Mouse (Mus musculus) CH12.LX (cell line): Measurements from ENCODE around the gene Asprv1. TPM values are rescaled to one million over a fixed set of nuclear protein-coding genes. Genes with fewer than 3 reads are reported as not detected.

Experiments used
- DNase-seq: peaks from one replicate; pipeline ENCODE4 v3.0.0-alpha.2; 2013; ENCODE audit errors: extremely low read depth
- H3K27ac ChIP-seq: 2 replicates; pipeline ENCODE4 v1.5.1; 2012; ENCODE audit warnings: low read depth, mild to moderate bottlenecking, control low read depth, moderate library complexity; ENCODE audit not compliant: insufficient read depth
- H3K27me3 ChIP-seq: replicated peaks from 2 replicates; pipeline ENCODE3; 2012; ENCODE audit warnings: inconsistent platforms
- H3K36me3 ChIP-seq, 2 experiments: replicated peaks in 1 of 2; 2 replicates each; pipeline versions ENCODE3 to v1.6.1; 2012; ENCODE audit warnings: inconsistent platforms in 1 of 2, low read length in 1 of 2, mild to moderate bottlenecking in 1 of 2, mixed read lengths in 1 of 2, moderate library complexity in 1 of 2; ENCODE audit not compliant: control insufficient read depth in 1 of 2, insufficient read depth in 1 of 2
- H3K4me1 ChIP-seq, 2 experiments: 2 replicates each; pipeline ENCODE4 v1.6.1; 2012; ENCODE audit warnings: inconsistent platforms in 1 of 2, moderate library complexity in 1 of 2; ENCODE audit not compliant: insufficient read depth in 2 of 2, control insufficient read depth in 1 of 2
- H3K4me2 ChIP-seq: 2 replicates; pipeline ENCODE4 v1.6.1; 2012; ENCODE audit warnings: low read depth, mild to moderate bottlenecking, control low read depth; ENCODE audit not compliant: poor library complexity, insufficient read depth, severe bottlenecking
- H3K4me3 ChIP-seq, 3 experiments: fragments of 150-350 bp in 1 of 3; sonication (generic) in 1 of 3; replicated peaks in 1 of 3; 2 replicates each; pipeline versions ENCODE3 to v1.5.1; 2011 to 2012; ENCODE audit warnings: low read depth in 2 of 3, low read length in 2 of 3, mild to moderate bottlenecking in 2 of 3, moderate library complexity in 2 of 3, control low read depth in 1 of 3, improper control_type of control experiment in 1 of 3, inconsistent platforms in 1 of 3, mixed read lengths in 1 of 3; ENCODE audit not compliant: poor library complexity in 1 of 3
- H3K79me2 ChIP-seq: replicated peaks from 2 replicates; pipeline ENCODE4 v1.6.1; 2012; ENCODE audit warnings: mild to moderate bottlenecking, moderate library complexity; ENCODE audit not compliant: control insufficient read depth, poor library complexity, insufficient read depth, severe bottlenecking; ENCODE audit errors: extremely low read depth
- H3K9ac ChIP-seq: 2 replicates; pipeline ENCODE4 v1.6.1; 2012; ENCODE audit warnings: low read depth, mild to moderate bottlenecking, control low read depth, moderate library complexity; ENCODE audit not compliant: insufficient read depth
- H3K9me3 ChIP-seq: replicated peaks from 2 replicates; pipeline ENCODE3; 2012; ENCODE audit warnings: low read length, inconsistent platforms, mixed read lengths
- BHLHE40 ChIP-seq: IDR thresholded peaks from 2 replicates; pipeline ENCODE4 v1.6.1; 2011; ENCODE audit warnings: mild to moderate bottlenecking, low read depth, low read length, improper control_type of control experiment
- CHD2 ChIP-seq: IDR thresholded peaks from 2 replicates; pipeline ENCODE4 v1.6.1; 2011; ENCODE audit warnings: low read length, improper control_type of control experiment
- EP300 ChIP-seq: IDR thresholded peaks from 2 replicates; pipeline ENCODE4 v1.6.1; 2011; ENCODE audit warnings: low read length, improper control_type of control experiment
- ETS1 ChIP-seq: conservative IDR thresholded peaks from 2 replicates; pipeline ENCODE4 v1.6.1; 2012; ENCODE audit warnings: low read depth, mild to moderate bottlenecking, inconsistent platforms, low read length, improper control_type of control experiment, moderate library complexity
- JUN ChIP-seq: IDR thresholded peaks from 2 replicates; pipeline ENCODE4 v1.6.1; 2011; ENCODE audit warnings: low read depth, mild to moderate bottlenecking, low read length, improper control_type of control experiment, moderate library complexity; ENCODE audit not compliant: insufficient read depth
- MAZ ChIP-seq: IDR thresholded peaks from 2 replicates; pipeline ENCODE4 v1.6.1; 2012; ENCODE audit warnings: low read depth, mild to moderate bottlenecking, inconsistent platforms, low read length, improper control_type of control experiment, moderate library complexity
- NELFE ChIP-seq: IDR thresholded peaks from 2 replicates; pipeline ENCODE4 v1.6.1; 2011; ENCODE audit warnings: low read depth, low read length, improper control_type of control experiment
- PAX5 ChIP-seq: IDR thresholded peaks from 2 replicates; pipeline ENCODE4 v1.6.1; 2012; ENCODE audit warnings: low read length, inconsistent platforms, mixed read lengths
- POLR2A ChIP-seq: IDR thresholded peaks from 2 replicates; pipeline ENCODE4 v1.6.1; 2011; ENCODE audit warnings: low read depth, mild to moderate bottlenecking, improper control_type of control experiment, low read length
- RAD21 ChIP-seq: IDR thresholded peaks from 2 replicates; pipeline ENCODE4 v1.6.1; 2011; ENCODE audit warnings: low read depth, mild to moderate bottlenecking, low read length, improper control_type of control experiment, moderate library complexity
- RCOR1 ChIP-seq: conservative IDR thresholded peaks from 2 replicates; pipeline ENCODE4 v1.6.1; 2012; ENCODE audit warnings: low read depth, mild to moderate bottlenecking, inconsistent platforms, low read length, improper control_type of control experiment
- SIN3A ChIP-seq: IDR thresholded peaks from 2 replicates; pipeline ENCODE4 v1.6.1; 2012; ENCODE audit warnings: low read length, improper control_type of control experiment, inconsistent platforms
- SMC3 ChIP-seq: IDR thresholded peaks from 2 replicates; pipeline ENCODE4 v1.6.1; 2011; ENCODE audit warnings: low read depth, low read length, improper control_type of control experiment
- UBTF ChIP-seq: IDR thresholded peaks from 2 replicates; pipeline ENCODE4 v1.6.1; 2012; ENCODE audit warnings: low read depth, mild to moderate bottlenecking, inconsistent platforms, low read length, improper control_type of control experiment, moderate library complexity
- USF1 ChIP-seq: IDR thresholded peaks from 2 replicates; pipeline ENCODE4 v1.6.1; 2014; ENCODE audit warnings: low read depth, mild to moderate bottlenecking, inconsistent platforms, low read length, improper control_type of control experiment
- ZMIZ1 ChIP-seq: IDR thresholded peaks from 2 replicates; pipeline ENCODE4 v1.6.1; 2012; ENCODE audit warnings: low read depth, mild to moderate bottlenecking, inconsistent platforms, low read length, improper control_type of control experiment
- dilution Hi-C: fragments of 300-500 bp; cut with MboI; formaldehyde crosslinking; loops from 2 replicates; pipeline ENCODE4 v1.14.3; 2020; ENCODE audit warnings: low sequenced_read_pairs; ENCODE audit not compliant: extremely low pct_unique_long_range_greater_than_20kb, extremely low pct_ligation_motif_present
- in situ Hi-C: fragments of 300-500 bp; cut with MboI; formaldehyde crosslinking; loops from 3 replicates; pipeline ENCODE4 v1.14.3; 2019; ENCODE audit warnings: low sequenced_read_pairs, low pct_ligation_motif_present, low pct_unique_long_range_greater_than_20kb, mixed read lengths
- polyA plus RNA-seq: library from polyadenylated mRNA; unstranded; fragments of >175 nt; gene quantifications from 2 replicates; pipeline ENCODE4 v1.2.1, GENCODE M21; 2012; ENCODE audit warnings: low read depth; ENCODE audit not compliant: insufficient read length
- total RNA-seq, 2 experiments: library from RNA; depleted of rRNA; stranded (reverse); fragments of 300-350 nt in 1 of 2; fragments of >200 nt in 1 of 2; gene quantifications; 2 replicates each; pipeline ENCODE4 v1.2.3; 2012 to 2014

Gene Asprv1
- total and polyA plus RNA-seq, 3 experiments = not detected

DNA sequence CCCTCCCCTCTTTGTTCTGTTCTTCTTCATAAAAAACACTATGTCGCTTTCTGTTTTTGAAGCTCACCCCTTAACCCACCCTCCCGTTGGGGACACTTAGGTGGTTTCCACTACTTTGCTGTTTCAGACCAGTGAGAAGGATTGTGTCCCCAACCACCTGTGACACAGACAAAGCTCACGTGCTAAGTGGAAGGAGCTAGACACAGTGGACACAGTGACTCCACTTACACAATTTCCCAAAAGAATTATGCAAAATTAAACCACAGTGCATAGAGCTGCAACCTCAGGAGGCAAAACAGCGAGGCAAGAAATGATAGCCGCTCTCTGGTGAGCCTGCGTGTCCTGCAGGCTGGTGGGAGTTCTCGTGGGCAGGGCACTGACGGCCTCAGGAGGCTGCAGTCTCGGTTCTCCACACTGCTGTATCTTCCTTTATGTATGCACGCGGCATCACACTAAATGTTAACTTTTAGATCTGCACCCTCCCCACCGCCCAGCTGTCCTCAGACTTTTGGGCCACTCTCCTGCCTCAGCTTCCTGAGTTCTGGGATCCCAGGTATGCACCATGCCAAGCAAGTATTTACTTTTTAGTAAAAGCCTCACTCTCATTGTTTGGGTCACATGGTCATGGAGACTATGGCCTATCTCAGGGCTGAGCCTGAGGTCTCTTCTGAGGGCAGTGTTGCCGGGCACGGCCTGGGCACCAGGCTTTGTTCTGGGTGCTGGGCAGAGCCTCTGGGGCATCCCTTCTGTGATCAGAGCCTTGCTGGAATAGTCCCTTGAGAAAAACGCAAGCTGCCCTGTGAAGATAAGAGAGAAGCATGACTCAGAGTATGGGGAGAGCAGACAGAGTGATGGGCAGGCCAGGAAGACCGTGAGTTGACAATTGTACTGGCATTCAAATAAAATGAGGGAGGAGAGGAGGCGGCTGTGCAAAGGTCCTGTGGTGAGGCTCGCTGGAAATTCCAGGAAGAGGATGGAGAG lies 11.5 kb downstream of the Asprv1 start:
- no peak for DNase-seq

DNA sequence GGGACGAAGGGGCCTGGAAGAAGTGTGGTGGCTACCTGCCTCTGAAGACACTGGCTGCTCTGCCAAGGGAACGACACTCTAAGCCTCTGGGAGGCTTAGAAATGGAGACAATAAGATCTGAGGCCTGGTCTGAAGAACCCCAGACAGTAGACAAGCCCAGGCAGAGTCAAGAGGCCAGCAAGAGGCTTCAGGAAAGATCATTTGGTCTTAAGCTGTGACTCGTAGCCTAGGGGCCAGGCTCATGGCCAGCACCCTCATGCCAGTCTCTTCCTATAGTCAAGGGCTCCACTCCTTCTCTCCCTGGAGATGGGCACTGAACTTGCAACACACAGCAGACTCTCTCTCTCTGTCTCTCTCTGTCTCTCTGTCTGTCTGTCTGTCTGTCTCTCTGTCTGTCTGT lies 12.2 kb downstream of the Asprv1 start:
- no peaks in the 10 kb centered on the region for H3K27me3 ChIP-seq
- H3K4me2 ChIP-seq = no peak overlapping the region
- H3K9ac ChIP-seq = no peak overlapping the region
- in situ Hi-C loops = no loop called here
- DNase-seq = no peak
- H3K4me3 ChIP-seq = no peak overlapping the region
- H3K9me3 ChIP-seq = no peaks in the 10 kb centered on the region
- H3K79me2 ChIP-seq = no peaks in the 10 kb centered on the region
- peaks cover 9 to 18% of the 10 kb centered on the region in 2 experiments for H3K4me1 ChIP-seq
- no peaks in the 10 kb centered on the region for H3K36me3 ChIP-seq
- no peak for TF ChIP-seq CHD2
- no peak for TF ChIP-seq BHLHE40
- TF ChIP-seq MAZ = no peak
- TF ChIP-seq SIN3A = no peak
- TF ChIP-seq JUN = no peak
- no peak for TF ChIP-seq UBTF
- TF ChIP-seq NELFE = no peak
- no peak for TF ChIP-seq PAX5
- no peak for TF ChIP-seq ZMIZ1
- TF ChIP-seq RAD21 = no peak
- no peak for TF ChIP-seq USF1
- no peak for TF ChIP-seq POLR2A
- no peak for TF ChIP-seq EP300
- TF ChIP-seq, all 38 proteins: peak for 0
- dilution Hi-C loops = no loop called here
- no peak overlapping the region for H3K27ac ChIP-seq

More for the DNA sequence above, 11.5 kb downstream of the Asprv1 start:
- Histone ChIP-seq H3K27me3 (no peaks in the 10 kb centered on the region), H3K9ac (no peak overlapping the region), H3K4me3 (no peak overlapping the region), H3K4me2 (no peak overlapping the region), H3K36me3 (no peaks in the 10 kb centered on the region), H3K4me1 (peaks cover 9 to 18% of the 10 kb centered on the region in 2 experiments), H3K9me3 (no peaks in the 10 kb centered on the region), H3K27ac (no peak overlapping the region), H3K79me2 (no peaks in the 10 kb centered on the region)
- dilution Hi-C loops = no loop called here
- peak; percentile 43; the same call in 1 of the 2 replicates for TF ChIP-seq ETS1
- TF ChIP-seq BHLHE40 = peak; percentile 84
- TF ChIP-seq RCOR1 = no peak
- TF ChIP-seq SMC3 = no peak
- no peak for TF ChIP-seq ZMIZ1
- in situ Hi-C loops = no loop called here
